Mouse (Mus musculus): ENCODE data around the gene Znrd1as. TPM values are rescaled to one million over a fixed set of nuclear protein-coding genes. Genes with fewer than 3 reads are reported as not detected.

Gene Znrd1as
- total RNA-seq, 2 experiments from 2014 or later, result 5.5 to 6.2 TPM

GRCm38 (mm10) chr17:36993770-36994325, 35.5 kb downstream of the Znrd1as start:
- ATAC-seq (replicated peaks; ENCODE audit: poor library complexity), result peak; percentile 45; the same call in 1 of the 2 replicates

GRCm38 (mm10) chr17:36994528-36994927, 36.1 kb downstream of the Znrd1as start:
- no peak for ATAC-seq (replicated peaks; ENCODE audit: poor library complexity)

GRCm38 (mm10) chr17:36995448-36995847, 37.1 kb downstream of the Znrd1as start:
- no peak for ATAC-seq (replicated peaks; ENCODE audit: poor library complexity)

- ATAC-seq (replicated peaks; ENCODE audit: poor library complexity), result peak; percentile 56
These were observed 38.8 kb downstream of the Znrd1as start for GRCm38 (mm10) chr17:36997033-36997735.

- no peak for ATAC-seq (replicated peaks; ENCODE audit: poor library complexity)
These were observed 40.1 kb downstream of the Znrd1as start for GRCm38 (mm10) chr17:36998477-36998876.

- ATAC-seq (replicated peaks; ENCODE audit: poor library complexity), result no peak
These were observed 42.5 kb downstream of the Znrd1as start, which contains the start of gene Zfp57 for GRCm38 (mm10) chr17:37000863-37001262. TSS of gene Zfp57 (plus strand) at chr17:37001163.

- ATAC-seq (replicated peaks; ENCODE audit: poor library complexity), result peak; percentile 74
These were observed 44.3 kb downstream of the Znrd1as start for GRCm38 (mm10) chr17:37002364-37003330.

GRCm38 (mm10) chr17:37003366-37003765, 45.0 kb downstream of the Znrd1as start:
- ATAC-seq (replicated peaks; ENCODE audit: poor library complexity), result no peak

- no peak for ATAC-seq (replicated peaks; ENCODE audit: poor library complexity)
These were observed 49.8 kb downstream of the Znrd1as start for GRCm38 (mm10) chr17:37008161-37008560.

GRCm38 (mm10) chr17:37009460-37010042, 51.2 kb downstream of the Znrd1as start:
- ATAC-seq (replicated peaks; ENCODE audit: poor library complexity), result peak; percentile 95

GRCm38 (mm10) chr17:37011719-37012118, 53.3 kb downstream of the Znrd1as start:
- no peak for ATAC-seq (replicated peaks; ENCODE audit: poor library complexity)

- no peak for ATAC-seq (replicated peaks; ENCODE audit: poor library complexity)
These were observed 53.7 kb downstream of the Znrd1as start for GRCm38 (mm10) chr17:37012141-37012540.

Other genes starting within 250 kb of the Znrd1as start
- not detected in 2 replicates for gene H2-M10.5, start 185.7 kb upstream of the Znrd1as start, total RNA-seq (2015)
- not detected in 2 replicates for gene H2-M10.5, start 185.7 kb upstream of the Znrd1as start, total RNA-seq (2017)
- not detected in 2 replicates for gene H2-M10.6, start 146.4 kb upstream of the Znrd1as start, total RNA-seq (2015)
- not detected in 2 replicates for gene H2-M10.6, start 146.4 kb upstream of the Znrd1as start, total RNA-seq (2017)
- 12.3 and 13.9 TPM in 2 replicates for gene Trim26, start 121.5 kb upstream of the Znrd1as start, total RNA-seq (2015)
- 5.8 and 9.4 TPM in 2 replicates for gene Trim26, start 121.5 kb upstream of the Znrd1as start, total RNA-seq (2017)
- gene Trim15, start 91.4 kb upstream of the Znrd1as start, total RNA-seq (2015), result not detected in 2 replicates
- gene Trim15, start 91.4 kb upstream of the Znrd1as start, total RNA-seq (2017), result not detected in 2 replicates
- gene Trim10, start 89.0 kb upstream of the Znrd1as start, total RNA-seq (2015), result 0.24 and 1.8 TPM in 2 replicates
- 1.1 and 2.3 TPM in 2 replicates for gene Trim10, start 89.0 kb upstream of the Znrd1as start, total RNA-seq (2017)
- gene Trim40, start 68.5 kb upstream of the Znrd1as start, total RNA-seq (2015), result not detected in 2 replicates
- gene Trim40, start 68.5 kb upstream of the Znrd1as start, total RNA-seq (2017), result not detected in 2 replicates
- not detected in 2 replicates for gene Trim31, start 60.5 kb upstream of the Znrd1as start, total RNA-seq (2015)
- gene Trim31, start 60.5 kb upstream of the Znrd1as start, total RNA-seq (2017), result not detected in 2 replicates
- gene Rnf39, start 15.7 kb upstream of the Znrd1as start, total RNA-seq (2015), result not detected in 2 replicates
- gene Rnf39, start 15.7 kb upstream of the Znrd1as start, total RNA-seq (2017), result not detected in 2 replicates
- 82.1 and 83.5 TPM in 2 replicates for gene Ppp1r11, start 6.9 kb upstream of the Znrd1as start, total RNA-seq (2015)
- gene Ppp1r11, start 6.9 kb upstream of the Znrd1as start, total RNA-seq (2017), result 57.1 and 87.6 TPM in 2 replicates
- gene Znrd1, start within 50 bp of the Znrd1as start, total RNA-seq (2015), result 105 and 108 TPM in 2 replicates
- 37.2 and 53.9 TPM in 2 replicates for gene Znrd1, start within 50 bp of the Znrd1as start, total RNA-seq (2017)
- not detected in 2 replicates for gene 2410137M14Rik, start 22.6 kb downstream of the Znrd1as start, total RNA-seq (2015)
- gene 2410137M14Rik, start 22.6 kb downstream of the Znrd1as start, total RNA-seq (2017), result not detected in 2 replicates
- gene H2-M5, start 30.9 kb downstream of the Znrd1as start, total RNA-seq (2015), result not detected in 2 replicates
- gene H2-M5, start 30.9 kb downstream of the Znrd1as start, total RNA-seq (2017), result not detected in 2 replicates
- gene Zfp57, start 42.6 kb downstream of the Znrd1as start, total RNA-seq (2015), result 0.22 TPM in 1 of 2 replicates, not detected in the other
- 0.25 TPM in 1 of 2 replicates, not detected in the other for gene Zfp57, start 42.6 kb downstream of the Znrd1as start, total RNA-seq (2017)
- gene Mog, start 64.8 kb downstream of the Znrd1as start, total RNA-seq (2015), result not detected in 2 replicates
- not detected in 2 replicates for gene Mog, start 64.8 kb downstream of the Znrd1as start, total RNA-seq (2017)
- 2.6 and 4.3 TPM in 2 replicates for gene Gabbr1, start 87.4 kb downstream of the Znrd1as start, total RNA-seq (2015)
- gene Gabbr1, start 87.4 kb downstream of the Znrd1as start, total RNA-seq (2017), result 0.25 and 0.91 TPM in 2 replicates
- gene Olfr90, start 129.9 kb downstream of the Znrd1as start, total RNA-seq (2015), result not detected in 2 replicates
- gene Olfr90, start 129.9 kb downstream of the Znrd1as start, total RNA-seq (2017), result not detected in 2 replicates
- gene Olfr91, start 139.7 kb downstream of the Znrd1as start, total RNA-seq (2015), result not detected in 2 replicates
- not detected in 2 replicates for gene Olfr91, start 139.7 kb downstream of the Znrd1as start, total RNA-seq (2017)
- not detected in 2 replicates for gene Olfr92, start 161.5 kb downstream of the Znrd1as start, total RNA-seq (2015)
- not detected in 2 replicates for gene Olfr92, start 161.5 kb downstream of the Znrd1as start, total RNA-seq (2017)
- not detected in 2 replicates for gene Olfr93, start 202.9 kb downstream of the Znrd1as start, total RNA-seq (2015)
- not detected in 2 replicates for gene Olfr93, start 202.9 kb downstream of the Znrd1as start, total RNA-seq (2017)
- gene Ubd, start 235.3 kb downstream of the Znrd1as start, total RNA-seq (2015), result 0.22 TPM in 1 of 2 replicates, not detected in the other
- 0.27 TPM in 1 of 2 replicates, not detected in the other for gene Ubd, start 235.3 kb downstream of the Znrd1as start, total RNA-seq (2017)
- gene Olfr94, start 242.4 kb downstream of the Znrd1as start, total RNA-seq (2015), result not detected in 2 replicates
- gene Olfr94, start 242.4 kb downstream of the Znrd1as start, total RNA-seq (2017), result not detected in 2 replicates